In the genomic region with DNA sequence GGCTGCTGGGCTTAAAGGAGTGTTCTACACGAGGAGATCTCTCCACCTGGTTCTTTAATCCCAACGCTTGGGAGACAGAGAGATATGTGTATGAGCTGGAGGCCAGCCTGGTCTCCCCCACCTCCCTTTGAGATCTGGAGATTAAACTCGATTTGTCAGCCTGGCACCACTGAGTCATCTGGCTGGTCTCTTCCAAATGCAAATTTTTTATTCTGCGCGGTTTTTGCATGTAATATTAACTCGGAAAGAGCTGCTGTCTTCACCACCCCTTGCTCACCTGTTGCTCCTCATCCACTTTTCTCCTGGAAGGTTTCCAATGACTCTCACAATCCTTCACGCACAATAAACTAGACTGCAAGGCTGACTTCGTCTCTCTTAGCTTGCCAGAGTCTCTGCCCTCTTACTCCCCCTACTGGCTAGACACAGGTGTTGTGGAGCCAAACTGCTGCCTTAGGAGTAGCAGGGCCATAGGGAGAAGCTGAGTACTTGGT, we compare ENCODE assay signal across 8 mouse cellular contexts. TPM values are rescaled to one million over a fixed set of nuclear protein-coding genes. Genes with fewer than 3 reads are reported as not detected.
DNase-seq lines count a peak whose midpoint lies in the region; ATAC-seq and TF ChIP-seq lines count a peak whose summit lies in the region.

Gene Capns1 (minus strand): TSS at position 331 of the 491 bp plus-strand sequence.

- no peak within 1 kb of the TSS for H3K9ac ChIP-seq in MEL (ENCODE audit: control insufficient read depth, low read depth, low read length, poor library complexity, severe bottlenecking)
- H3K9ac ChIP-seq in heart, postnatal 0 days (replicated peaks; ENCODE audit: low read depth, low read length), result no peak within 1 kb of the TSS
- no peak within 1 kb of the TSS for H3K9ac ChIP-seq in neural tube, embryonic 15.5 days (replicated peaks)

- peak; percentile 36 for TF ChIP-seq RAD21 in MEL (IDR thresholded peaks at IDR 0.05; ENCODE audit: low read depth, low read length)

- TF ChIP-seq CTCF in MEL (IDR thresholded peaks at IDR 0.05 in 2 of 3, conservative IDR thresholded peaks at IDR 0.05 in 1 of 3; ENCODE audit: control insufficient read depth in 1 of 3, insufficient read depth in 1 of 3, low read depth in 2 of 3, low read length in 3 of 3, poor library complexity in 1 of 3, severe bottlenecking in 1 of 3), result peak; percentile 64 to 92 (median 82)
- TF ChIP-seq CTCF in bone marrow, adult 2 months (IDR thresholded peaks at IDR 0.05; ENCODE audit: control insufficient read depth, insufficient read depth, low read length), result peak; percentile 94
- peak; percentile 89 for TF ChIP-seq CTCF in heart, postnatal 0 days (IDR thresholded peaks at IDR 0.05; ENCODE audit: low read depth)
- TF ChIP-seq CTCF in lung, adult 2 months (IDR thresholded peaks at IDR 0.05; ENCODE audit: insufficient read depth, low read length), result peak; percentile 97

- ATAC-seq in erythroblast, adult 5-6 weeks (replicated peaks; ENCODE audit: low FRiP score, poor library complexity, severe bottlenecking), result peak; percentile 58
- no peak for ATAC-seq in heart, postnatal 0 days (ENCODE audit: insufficient read depth, low read depth)
- ATAC-seq in neural tube, embryonic 15.5 days (ENCODE audit: low FRiP score), result no peak

- no peak for TF ChIP-seq EP300 in MEL (IDR thresholded peaks at IDR 0.05; ENCODE audit: low read depth in 1 of 2, low read length in 2 of 2)
- no peak for TF ChIP-seq EP300 in heart, postnatal 0 days (IDR thresholded peaks at IDR 0.05; ENCODE audit: low read depth)

- H3K36me3 ChIP-seq in MEL (ENCODE audit: control insufficient read depth in 1 of 2, insufficient read depth in 2 of 2, low read length in 2 of 2), result peaks cover 0 to 10% of the 10 kb centered on the region in 2 experiments; a peak in 2 of 4 replicates
- no peaks in the 10 kb centered on the region for H3K36me3 ChIP-seq in heart, postnatal 0 days (replicated peaks; ENCODE audit: control insufficient read depth, insufficient read depth, low read length)
- no peaks in the 10 kb centered on the region for H3K36me3 ChIP-seq in neural tube, embryonic 15.5 days

- peak within 1 kb of the TSS; percentile 33 to 69 for H3K4me3 ChIP-seq in MEL (ENCODE audit: control insufficient read depth in 1 of 2, insufficient read depth in 1 of 2, low read depth in 2 of 2, low read length in 2 of 2)
- no peak within 1 kb of the TSS for H3K4me3 ChIP-seq in bone marrow, adult 2 months (replicated peaks; ENCODE audit: control insufficient read depth, low read depth, low read length)
- H3K4me3 ChIP-seq in heart, postnatal 0 days (ENCODE audit: low read depth, low read length), result no peak within 1 kb of the TSS
- no peak within 1 kb of the TSS for H3K4me3 ChIP-seq in lung, adult 2 months (replicated peaks; ENCODE audit: extremely low read depth, low read depth, low read length)
- peak within 1 kb of the TSS; percentile 16 for H3K4me3 ChIP-seq in neural tube, embryonic 15.5 days (replicated peaks)

- H3K4me2 ChIP-seq in heart, postnatal 0 days (ENCODE audit: low read depth, low read length), result peak within 1 kb of the TSS; percentile 6; the same call in 1 of the 2 replicates
- H3K4me2 ChIP-seq in neural tube, embryonic 15.5 days, result peak within 1 kb of the TSS; percentile 40

- H3K27ac ChIP-seq in MEL (ENCODE audit: control insufficient read depth, low read depth, low read length), result peak within 1 kb of the TSS; percentile 13; the same call in 1 of the 2 replicates
- no peak within 1 kb of the TSS for H3K27ac ChIP-seq in bone marrow, adult 2 months (ENCODE audit: control insufficient read depth, insufficient read depth, low read depth, low read length, poor library complexity)
- no peak within 1 kb of the TSS for H3K27ac ChIP-seq in heart, postnatal 0 days (ENCODE audit: low read depth)
- no peak within 1 kb of the TSS for H3K27ac ChIP-seq in neural tube, embryonic 15.5 days (replicated peaks)

- peaks cover 4% of the 10 kb centered on the region for H3K79me2 ChIP-seq in MEL (ENCODE audit: control insufficient read depth, insufficient read depth, low read length, poor library complexity)

- peak; percentile 92 for DNase-seq in MEL (ENCODE audit: low read depth, low spot score)
- DNase-seq in heart, postnatal 0 days (ENCODE audit: low spot score), result peak; percentile 72
- DNase-seq in kidney, postnatal 25 days, result peak; percentile 60 to 69
- no peak for DNase-seq in lung, adult 2 months
- no peak for DNase-seq in ovary, postnatal 14 days (ENCODE audit: low spot score)

- H3K27me3 ChIP-seq in MEL (ENCODE audit: control insufficient read depth in 1 of 2, insufficient read depth in 2 of 2, low read length in 2 of 2), result no peaks in the 10 kb centered on the region
- H3K27me3 ChIP-seq in heart, postnatal 0 days (ENCODE audit: control insufficient read depth, insufficient read depth, low read length), result no peaks in the 10 kb centered on the region
- no peaks in the 10 kb centered on the region for H3K27me3 ChIP-seq in neural tube, embryonic 15.5 days (replicated peaks)

- no peak for TF ChIP-seq POLR2A in MEL (IDR thresholded peaks at IDR 0.05; ENCODE audit: control insufficient read depth in 1 of 2, insufficient read depth in 1 of 2, low read depth in 1 of 2, low read length in 2 of 2, poor library complexity in 1 of 2)
- TF ChIP-seq POLR2A in bone marrow, adult 2 months (IDR thresholded peaks at IDR 0.05; ENCODE audit: borderline replicate concordance, control insufficient read depth, low read depth, low read length), result no peak
- no peak for TF ChIP-seq POLR2A in lung, adult 2 months (IDR thresholded peaks at IDR 0.05; ENCODE audit: borderline replicate concordance, extremely low read depth, low read depth, low read length)

- WGBS in bone marrow, adult 2 months, result 8% methylated on average over 8 of the region's 8 CpGs
- WGBS in heart, postnatal 0 days, result 8% methylated on average over 8 of the region's 8 CpGs
- 5% methylated on average over 8 of the region's 8 CpGs for WGBS in lung, adult 2 months
- WGBS in neural tube, embryonic 15.5 days, result 9% methylated on average over 8 of the region's 8 CpGs

- peaks cover 0 to 12% of the 10 kb centered on the region in 2 experiments; a peak in 3 of 4 replicates for H3K4me1 ChIP-seq in MEL (ENCODE audit: control insufficient read depth in 1 of 2, insufficient read depth in 2 of 2, low read length in 2 of 2)
- H3K4me1 ChIP-seq in bone marrow, adult 2 months (ENCODE audit: control insufficient read depth, insufficient read depth, low read length), result no peaks in the 10 kb centered on the region; the same call in 1 of the 2 replicates
- H3K4me1 ChIP-seq in heart, postnatal 0 days (ENCODE audit: control insufficient read depth, insufficient read depth), result 0 out of 2 replicates have a peak, but pooled peaks cover 8% of the 10 kb centered on the region
- peaks cover 1% of the 10 kb centered on the region; the same call in 1 of the 2 replicates for H3K4me1 ChIP-seq in lung, adult 2 months (ENCODE audit: control insufficient read depth, insufficient read depth, low read length)
- peaks cover 27% of the 10 kb centered on the region for H3K4me1 ChIP-seq in neural tube, embryonic 15.5 days

- no peaks in the 10 kb centered on the region for H3K9me3 ChIP-seq in MEL (replicated peaks; ENCODE audit: insufficient read depth, low read length)
- no peaks in the 10 kb centered on the region for H3K9me3 ChIP-seq in heart, postnatal 0 days (replicated peaks; ENCODE audit: control insufficient read depth, low read length)
- no peaks in the 10 kb centered on the region for H3K9me3 ChIP-seq in neural tube, embryonic 15.5 days (replicated peaks)

TF ChIP-seq in MEL, 35 proteins besides CTCF, POLR2A, EP300 and RAD21:
- TF ChIP-seq USF1 (IDR thresholded peaks at IDR 0.05; ENCODE audit: low read depth, low read length), result no peak
- peak; percentile 35 for TF ChIP-seq MXI1 (IDR thresholded peaks at IDR 0.05; ENCODE audit: low read depth, low read length)
- peak; percentile 64 for TF ChIP-seq SMC3 (IDR thresholded peaks at IDR 0.05; ENCODE audit: low read depth, low read length)
- no peak for TF ChIP-seq NRF1 (IDR thresholded peaks at IDR 0.05; ENCODE audit: insufficient read depth, low read depth, low read length, poor library complexity, severe bottlenecking)
- TF ChIP-seq CHD1 (IDR thresholded peaks at IDR 0.05; ENCODE audit: low read depth, low read length), result no peak
- TF ChIP-seq ZNF384 (IDR thresholded peaks at IDR 0.05; ENCODE audit: low read depth, low read length), result peak; percentile 57
- TF ChIP-seq GATA1 (IDR thresholded peaks at IDR 0.05; ENCODE audit: low read depth, low read length), result peak; percentile 55; the same call in 1 of the 2 replicates
- 0 out of 2 replicates have a peak, but pooled peaks have one; percentile 44 for TF ChIP-seq MAX (IDR thresholded peaks at IDR 0.05; ENCODE audit: low read length)
- peak; percentile 5; the same call in 1 of the 2 replicates for TF ChIP-seq RCOR1 (IDR thresholded peaks at IDR 0.05; ENCODE audit: low read depth, low read length)
- TF ChIP-seq TBP (IDR thresholded peaks at IDR 0.05; ENCODE audit: low read depth, low read length), result no peak
- TF ChIP-seq ELF1 (IDR thresholded peaks at IDR 0.05; ENCODE audit: low read depth, low read length), result no peak
- peak; percentile 59; the same call in 1 of the 2 replicates for TF ChIP-seq MAZ (IDR thresholded peaks at IDR 0.05; ENCODE audit: low read depth, low read length)
- TF ChIP-seq BHLHE40 (IDR thresholded peaks at IDR 0.05; ENCODE audit: borderline replicate concordance, low read depth, low read length), result peak; percentile 26; the same call in 1 of the 2 replicates
- 0 out of 2 replicates have a peak, but pooled peaks have one; percentile 26 for TF ChIP-seq HCFC1 (IDR thresholded peaks at IDR 0.05; ENCODE audit: low read depth, low read length)
- TF ChIP-seq ZKSCAN1 (IDR thresholded peaks at IDR 0.05; ENCODE audit: low read depth, low read length), result no peak
- TF ChIP-seq MYC (IDR thresholded peaks at IDR 0.05; ENCODE audit: low read depth, low read length), result peak; percentile 43; the same call in 1 of the 2 replicates
- TF ChIP-seq SIN3A (IDR thresholded peaks at IDR 0.05; ENCODE audit: low read length), result peak; percentile 41; the same call in 1 of the 2 replicates

RNA-seq across cellular contexts. Expression of gene Capns1, which starts in this region (rescaled TPM):
- 31.7 and 38.3 TPM in 2 replicates for total RNA-seq in MEL (2012; rRNA removed)
- polyA plus RNA-seq in MEL (2012; ENCODE audit: insufficient read depth in 1 of 2, insufficient read length in 2 of 2, low read depth in 1 of 2, low replicate concordance in 2 of 2, missing spikeins in 1 of 2), result 100 to 1,000 TPM in 1 of 2 experiments, not detected in 1; 354 TPM
- polyA plus RNA-seq in bone marrow, adult 2 months (2011; ENCODE audit: insufficient read depth, insufficient read length, low replicate concordance, missing spikeins), result 120 and 171 TPM in 2 replicates
- 121 and 178 TPM in 2 replicates for total RNA-seq in erythroblast, adult 5-6 weeks (2015; ENCODE audit: low replicate concordance)
- 60.6 and 91.3 TPM in 2 replicates for total RNA-seq in erythroblast, adult 5-6 weeks (2017; ENCODE audit: low replicate concordance)
- total RNA-seq in heart, postnatal 0 days (2014; rRNA removed; ENCODE audit: low replicate concordance), result 356 and 427 TPM in 2 replicates
- 84.4 and 88.5 TPM in 2 replicates for polyA plus RNA-seq in heart, postnatal 0 days (2015; fragmentation: Nextera tagmentation; extraction: Ambion mirVana)
- polyA plus RNA-seq in lung, adult 2 months (2012; rRNA removed), result 784 and 1,083 TPM in 2 replicates
- polyA plus RNA-seq in neural tube, embryonic 15.5 days (2015; fragmentation: Nextera tagmentation; extraction: Ambion mirVana), result 88.7 and 88.9 TPM in 2 replicates

Comparison
In these comparisons a context has a peak if more than half of its experiments do, and no peak if none do; other contexts are left out.
1. DNase-seq: peak in MEL (single experiment), heart, postnatal 0 days (single experiment) and kidney, postnatal 25 days (2 of 2); none in lung, adult 2 months (single experiment) and ovary, postnatal 14 days (single experiment).
2. H3K4me3 ChIP-seq: peak in MEL (2 of 2) and neural tube, embryonic 15.5 days (single experiment); none in bone marrow, adult 2 months (single experiment), heart, postnatal 0 days (single experiment) and lung, adult 2 months (single experiment).
3. Peak in every context shown above with its lines, with median percentiles within 50 percentile points of each other: CTCF ChIP-seq.